Mouse (Mus musculus): ENCODE measurements around the gene Bend3. TPM values are rescaled to one million over a fixed set of nuclear protein-coding genes. Genes with fewer than 3 reads are reported as not detected.
A peak's percentile ranks its signal among the peaks of the same experiment; 100 is the strongest.
"Not testable (repeated sequence)": the region's sequence is repeated elsewhere in the genome, so short reads cannot be mapped to it uniquely, and the experiment has no call there.

The Bend3 gene
- polyA plus RNA-seq, 1 experiment from 2014 or later = 5.8 TPM

DNA sequence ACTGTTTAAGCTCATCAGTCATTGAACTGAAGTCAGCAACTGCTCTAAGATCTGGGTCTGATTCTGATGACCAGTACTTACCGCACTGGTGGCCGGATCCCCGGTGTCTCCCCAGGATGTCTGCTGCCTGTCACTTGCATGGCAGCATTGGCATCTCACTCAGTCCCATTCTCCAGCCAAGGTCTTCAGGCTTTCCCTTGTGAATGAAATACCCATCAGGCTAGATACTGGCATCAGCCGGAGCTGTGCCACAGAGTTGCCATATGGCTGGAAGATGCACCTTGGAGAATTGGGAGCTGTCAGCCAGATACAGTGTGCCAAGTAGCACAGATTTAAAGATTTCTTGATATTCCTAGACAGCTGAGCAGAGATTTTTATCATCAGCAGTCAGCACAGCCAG lies 24.0 kb downstream of the Bend3 start:
- H3K4me3 ChIP-seq (replicated peaks) = no peak overlapping the region
- H3K9me3 ChIP-seq = no peaks in the 10 kb centered on the region
- H3K27me3 ChIP-seq = no peaks in the 10 kb centered on the region
- peaks cover 91% of the 10 kb centered on the region for H3K36me3 ChIP-seq
- no peak overlapping the region for H3K9ac ChIP-seq (replicated peaks)
- no peaks in the 10 kb centered on the region for H3K4me1 ChIP-seq (replicated peaks)
- 99% methylated on average over 4 of the region's 4 CpGs for WGBS
- no peak overlapping the region for H3K27ac ChIP-seq
- no peak for ATAC-seq (ENCODE audit: insufficient number of reproducible peaks, insufficient read depth, low FRiP score, low TSS enrichment, low read depth)
- H3K4me2 ChIP-seq = no peak overlapping the region

DNA sequence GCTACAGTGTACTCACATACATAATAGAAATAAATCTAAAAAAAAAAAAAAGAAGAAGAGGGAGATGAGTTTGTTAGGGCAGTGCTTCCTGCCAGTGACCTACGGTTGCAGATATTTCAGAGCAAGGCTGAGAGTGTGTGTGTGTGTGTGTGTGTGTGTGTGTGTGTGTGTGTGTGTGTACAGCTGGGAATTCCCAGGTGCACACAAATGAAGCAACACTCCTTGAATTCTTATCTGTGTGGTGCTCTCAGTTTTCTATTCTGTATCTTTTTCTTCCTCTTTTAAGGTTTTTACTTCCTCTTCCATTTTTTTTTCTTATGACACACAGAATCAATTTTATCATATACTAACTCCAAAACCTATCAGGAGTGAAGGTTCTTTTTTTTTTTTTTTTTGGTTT lies 25.7 kb downstream of the Bend3 start:
- Histone ChIP-seq H3K4me2 (no peak overlapping the region), H3K27ac (no peak overlapping the region), H3K4me1 (replicated peaks) (no peaks in the 10 kb centered on the region), H3K9me3 (no peaks in the 10 kb centered on the region), H3K9ac (replicated peaks) (no peak overlapping the region), H3K36me3 (peaks cover 82% of the 10 kb centered on the region), H3K27me3 (no peaks in the 10 kb centered on the region), H3K4me3 (replicated peaks) (no peak overlapping the region)
- ATAC-seq (ENCODE audit: insufficient number of reproducible peaks, insufficient read depth, low FRiP score, low TSS enrichment, low read depth) = no peak
- 71% methylated on average over 1 of the region's 1 CpGs for WGBS

DNA sequence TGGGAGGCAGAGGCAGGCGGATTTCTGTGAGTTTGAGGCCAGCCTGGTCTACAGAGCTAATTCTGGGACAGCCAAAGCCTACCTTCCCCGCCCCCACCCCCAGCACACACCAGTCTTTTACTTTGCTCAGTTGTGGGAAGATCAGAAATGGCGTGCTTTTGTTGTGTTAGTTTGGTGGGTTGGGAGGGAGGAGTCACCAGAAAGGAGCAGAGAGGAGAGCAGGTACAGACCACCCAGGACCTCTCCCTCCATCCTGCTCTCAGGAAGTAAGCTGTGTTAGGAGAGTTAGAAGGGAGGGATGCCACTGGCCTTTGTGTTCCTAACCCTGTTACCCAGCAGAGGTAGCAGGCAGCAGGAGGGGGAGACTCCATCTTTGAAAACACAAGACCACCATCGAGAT lies 28.4 kb downstream of the Bend3 start:
- whole genome bisulfite sequencing = 81% methylated on average over 4 of the region's 4 CpGs
- no peak overlapping the region for H3K9ac ChIP-seq (replicated peaks)
- no peak overlapping the region for H3K27ac ChIP-seq
- H3K36me3 ChIP-seq = peaks cover 84% of the 10 kb centered on the region
- H3K4me1 ChIP-seq (replicated peaks) = no peaks in the 10 kb centered on the region
- H3K4me3 ChIP-seq (replicated peaks) = no peak overlapping the region
- ATAC-seq (ENCODE audit: insufficient number of reproducible peaks, insufficient read depth, low FRiP score, low TSS enrichment, low read depth) = no peak
- no peak overlapping the region for H3K4me2 ChIP-seq
- no peaks in the 10 kb centered on the region for H3K9me3 ChIP-seq
- no peaks in the 10 kb centered on the region for H3K27me3 ChIP-seq

DNA sequence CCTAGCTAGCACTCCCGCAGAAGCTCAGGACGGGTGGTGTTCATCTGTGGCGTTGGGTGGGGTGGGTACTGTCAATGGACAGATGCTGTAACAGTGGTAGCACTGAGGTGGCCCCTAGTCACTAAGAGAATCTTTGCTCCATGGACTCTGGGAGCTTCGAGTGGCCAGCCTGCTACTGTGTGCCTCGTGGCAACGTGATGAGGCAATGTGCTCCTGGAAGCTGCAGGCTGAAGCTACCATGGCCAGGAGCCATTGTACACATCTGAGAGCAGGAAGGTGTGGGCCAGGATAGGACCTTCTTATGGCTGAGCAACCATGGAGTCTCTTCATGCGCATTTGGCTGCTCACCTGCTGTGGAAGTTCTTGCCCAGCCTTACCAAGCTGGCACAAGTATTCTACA lies 30.6 kb downstream of the Bend3 start:
- Histone ChIP-seq H3K27ac (no peak overlapping the region), H3K9me3 (no peaks in the 10 kb centered on the region), H3K9ac (replicated peaks) (no peak overlapping the region), H3K27me3 (no peaks in the 10 kb centered on the region), H3K4me3 (replicated peaks) (no peak overlapping the region), H3K4me2 (no peak overlapping the region), H3K36me3 (peaks cover 83% of the 10 kb centered on the region), H3K4me1 (replicated peaks) (no peaks in the 10 kb centered on the region)
- ATAC-seq (ENCODE audit: insufficient number of reproducible peaks, insufficient read depth, low FRiP score, low TSS enrichment, low read depth) = no peak
- 95% methylated on average over 7 of the region's 7 CpGs for WGBS

DNA sequence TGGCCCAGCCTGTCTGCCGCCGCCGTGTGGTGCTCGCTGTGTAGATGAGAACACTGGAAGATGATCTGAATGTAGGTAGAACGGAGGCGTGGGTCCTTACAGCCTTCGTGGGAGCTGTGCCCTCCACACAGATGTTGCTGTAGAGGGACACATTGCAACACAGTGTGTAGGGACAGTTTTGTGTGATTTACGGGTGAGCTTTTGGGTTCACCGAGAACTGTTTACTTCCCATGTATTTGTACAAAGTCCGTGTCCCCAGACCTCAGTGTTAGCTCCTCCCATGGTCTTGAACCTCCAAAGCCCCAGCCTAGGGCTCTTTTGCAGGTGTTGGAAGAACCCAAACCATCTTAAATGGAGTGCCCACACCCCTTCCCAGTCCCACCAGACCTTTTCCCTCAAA lies 34.3 kb downstream of the Bend3 start:
- ATAC-seq (ENCODE audit: insufficient number of reproducible peaks, insufficient read depth, low FRiP score, low TSS enrichment, low read depth) = no peak
- Histone ChIP-seq H3K4me2 (no peak overlapping the region), H3K27ac (no peak overlapping the region), H3K9me3 (no peaks in the 10 kb centered on the region), H3K9ac (replicated peaks) (no peak overlapping the region), H3K4me1 (replicated peaks) (peaks cover 4% of the 10 kb centered on the region; the same call in 1 of the 2 replicates), H3K27me3 (no peaks in the 10 kb centered on the region), H3K36me3 (peaks cover 66% of the 10 kb centered on the region), H3K4me3 (replicated peaks) (no peak overlapping the region)
- WGBS = 92% methylated on average over 10 of the region's 10 CpGs

DNA sequence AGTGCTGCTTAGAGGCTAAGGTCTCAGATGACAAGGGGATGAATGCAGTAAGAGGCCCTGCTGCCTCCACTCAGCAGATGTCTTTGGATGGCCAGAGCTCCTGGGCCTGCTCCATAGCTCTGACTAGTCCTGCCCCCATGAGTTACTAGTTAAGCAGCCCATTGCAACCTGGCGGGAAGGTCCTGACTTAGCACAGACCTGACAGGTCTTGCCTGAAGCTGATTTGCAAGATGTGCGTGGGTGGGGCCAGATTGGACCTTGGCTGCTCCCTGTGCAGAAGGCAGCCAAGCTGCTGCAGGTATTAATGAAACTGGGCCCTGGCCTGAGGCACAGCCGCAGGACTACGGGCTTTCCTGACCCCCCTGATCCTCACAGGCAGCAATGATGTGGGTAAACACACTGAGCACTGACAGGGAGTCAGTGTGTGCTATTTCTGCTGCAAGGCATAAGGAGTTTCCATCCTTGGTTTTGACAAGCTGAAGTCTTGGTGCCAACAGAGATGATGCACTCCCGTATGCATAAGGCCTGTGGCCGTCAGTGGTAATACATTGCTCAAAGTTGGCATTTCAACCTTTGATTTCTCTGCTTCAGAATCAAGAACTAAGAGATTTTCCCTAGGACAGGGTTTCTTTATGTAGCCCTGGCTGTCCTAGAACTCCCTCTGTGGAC lies 38.5 kb downstream of the Bend3 start:
- no peak overlapping the region for H3K4me2 ChIP-seq
- H3K9me3 ChIP-seq = no peaks in the 10 kb centered on the region
- no peak for ATAC-seq (ENCODE audit: insufficient number of reproducible peaks, insufficient read depth, low FRiP score, low TSS enrichment, low read depth)
- peaks cover 33% of the 10 kb centered on the region for H3K36me3 ChIP-seq
- H3K27me3 ChIP-seq = no peaks in the 10 kb centered on the region
- H3K4me1 ChIP-seq (replicated peaks) = peaks cover 4% of the 10 kb centered on the region; the same call in 1 of the 2 replicates
- no peak overlapping the region for H3K4me3 ChIP-seq (replicated peaks)
- H3K9ac ChIP-seq (replicated peaks) = no peak overlapping the region
- no peak overlapping the region for H3K27ac ChIP-seq
- WGBS = 64% methylated on average over 6 of the region's 6 CpGs

DNA sequence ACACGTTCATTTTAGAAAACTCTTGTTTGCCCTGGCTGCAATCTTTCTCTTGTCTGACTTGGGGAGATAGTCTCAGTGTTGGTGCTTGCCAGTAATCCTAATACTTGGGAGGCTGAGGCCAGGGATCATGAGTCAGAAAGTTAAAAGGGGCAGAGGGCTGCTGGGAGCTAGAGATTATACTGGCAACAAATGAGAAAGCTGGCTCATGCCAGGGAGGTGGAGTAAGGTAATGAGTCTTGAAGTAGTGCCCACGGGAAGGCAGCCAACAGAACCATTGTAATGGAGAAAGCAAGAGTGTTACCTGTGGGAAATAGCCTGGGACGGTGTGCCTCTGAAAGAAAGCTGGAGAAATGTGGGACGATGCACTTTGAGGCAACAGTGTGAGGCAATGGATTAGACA lies 39.2 kb downstream of the Bend3 start:
- Histone ChIP-seq H3K9ac (replicated peaks) (no peak overlapping the region), H3K4me1 (replicated peaks) (peaks cover 4% of the 10 kb centered on the region; the same call in 1 of the 2 replicates), H3K4me2 (no peak overlapping the region), H3K4me3 (replicated peaks) (no peak overlapping the region), H3K27ac (peak overlapping the region; percentile 54; the same call in 1 of the 2 replicates), H3K36me3 (peaks cover 28% of the 10 kb centered on the region), H3K27me3 (no peaks in the 10 kb centered on the region), H3K9me3 (no peaks in the 10 kb centered on the region)
- ATAC-seq (ENCODE audit: insufficient number of reproducible peaks, insufficient read depth, low FRiP score, low TSS enrichment, low read depth) = no peak
- WGBS = 68% methylated on average over 4 of the region's 4 CpGs

DNA sequence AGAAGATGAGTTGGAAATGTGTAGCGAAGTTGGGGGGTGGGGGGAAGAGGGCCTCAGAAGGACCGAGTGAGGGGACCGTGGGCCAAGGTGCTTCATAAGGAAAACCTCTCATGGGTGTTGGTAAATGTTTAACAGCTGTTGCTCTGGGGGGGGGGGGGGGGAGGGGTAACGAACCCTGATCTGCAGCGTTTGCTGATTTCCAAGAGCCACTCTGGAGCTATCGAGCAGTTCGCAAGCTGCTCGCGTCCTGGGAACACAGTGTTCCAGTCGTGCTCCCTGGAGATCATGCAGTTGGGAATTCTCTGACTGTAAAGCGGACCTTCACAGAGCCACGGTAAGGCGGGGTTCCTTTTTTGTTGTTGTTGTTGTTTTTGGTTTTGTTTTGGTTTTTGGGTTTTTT lies 39.7 kb downstream of the Bend3 start:
- Histone ChIP-seq H3K9me3 (no peaks in the 10 kb centered on the region), H3K4me2 (no peak overlapping the region), H3K36me3 (peaks cover 23% of the 10 kb centered on the region), H3K27me3 (no peaks in the 10 kb centered on the region), H3K9ac (replicated peaks) (no peak overlapping the region), H3K4me1 (replicated peaks) (peaks cover 4% of the 10 kb centered on the region; the same call in 1 of the 2 replicates), H3K4me3 (replicated peaks) (no peak overlapping the region), H3K27ac (no peak overlapping the region)
- WGBS = 66% methylated on average over 12 of the region's 13 CpGs
- ATAC-seq (ENCODE audit: insufficient number of reproducible peaks, insufficient read depth, low FRiP score, low TSS enrichment, low read depth) = no peak

DNA sequence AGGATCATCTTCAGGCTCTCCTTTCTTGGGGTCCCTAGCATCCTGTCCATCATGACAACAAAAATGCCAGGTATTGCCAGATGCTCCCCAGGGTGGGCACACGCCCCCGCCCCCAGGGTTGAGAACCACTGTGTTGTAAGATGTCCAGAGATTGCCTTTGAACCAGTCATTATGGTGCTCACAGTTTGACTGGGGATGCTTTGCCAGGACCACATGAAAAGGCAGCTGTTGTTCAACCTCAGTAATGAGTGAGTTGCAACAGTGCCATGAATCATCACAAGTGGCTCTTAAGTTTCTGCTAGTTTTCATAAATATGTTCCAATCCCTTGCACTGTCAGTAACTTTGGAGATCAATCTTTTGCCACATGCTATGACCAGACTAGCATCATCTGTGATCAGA lies 41.3 kb downstream of the Bend3 start:
- Histone ChIP-seq H3K27ac (no peak overlapping the region), H3K9me3 (no peaks in the 10 kb centered on the region), H3K4me1 (replicated peaks) (peaks cover 4% of the 10 kb centered on the region; the same call in 1 of the 2 replicates), H3K4me2 (no peak overlapping the region), H3K27me3 (no peaks in the 10 kb centered on the region), H3K9ac (replicated peaks) (no peak overlapping the region), H3K36me3 (peaks cover 16% of the 10 kb centered on the region), H3K4me3 (replicated peaks) (no peak overlapping the region)
- 91% methylated on average over 2 of the region's 2 CpGs for WGBS
- ATAC-seq (ENCODE audit: insufficient number of reproducible peaks, insufficient read depth, low FRiP score, low TSS enrichment, low read depth) = no peak

DNA sequence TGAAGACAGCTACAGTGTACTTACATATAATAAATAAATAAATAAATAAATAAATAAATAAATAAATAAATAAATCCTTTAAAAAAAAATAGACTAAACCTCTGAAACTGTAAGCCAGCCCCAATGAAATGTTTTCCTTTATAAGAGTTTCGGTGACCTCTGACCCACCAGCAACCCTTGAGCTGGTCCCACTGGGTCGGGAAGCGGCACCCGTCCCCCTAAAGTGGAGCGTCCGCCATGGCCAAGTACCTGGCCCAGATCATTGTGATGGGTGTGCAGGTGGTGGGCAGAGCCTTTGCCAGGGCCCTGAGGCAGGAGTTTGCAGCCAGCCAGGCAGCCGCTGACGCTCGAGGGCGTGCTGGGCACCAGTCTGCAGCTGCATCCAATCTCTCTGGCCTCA lies 45.3 kb downstream of the Bend3 start, which contains the start of gene Gm9803:
Gene Gm9803 (plus strand): TSS at position 154 of the 400 bp plus-strand sequence.
- peaks cover 42% of the 10 kb centered on the region for H3K36me3 ChIP-seq
- H3K9me3 ChIP-seq; H3K4me3 ChIP-seq (replicated peaks); H3K27me3 ChIP-seq; H3K4me2 ChIP-seq; ATAC-seq (ENCODE audit: insufficient number of reproducible peaks, insufficient read depth, low FRiP score, low TSS enrichment, low read depth); H3K27ac ChIP-seq; H3K9ac ChIP-seq (replicated peaks); H3K4me1 ChIP-seq (replicated peaks): not testable (repeated sequence)
- 94% methylated on average over 10 of the region's 10 CpGs for WGBS

DNA sequence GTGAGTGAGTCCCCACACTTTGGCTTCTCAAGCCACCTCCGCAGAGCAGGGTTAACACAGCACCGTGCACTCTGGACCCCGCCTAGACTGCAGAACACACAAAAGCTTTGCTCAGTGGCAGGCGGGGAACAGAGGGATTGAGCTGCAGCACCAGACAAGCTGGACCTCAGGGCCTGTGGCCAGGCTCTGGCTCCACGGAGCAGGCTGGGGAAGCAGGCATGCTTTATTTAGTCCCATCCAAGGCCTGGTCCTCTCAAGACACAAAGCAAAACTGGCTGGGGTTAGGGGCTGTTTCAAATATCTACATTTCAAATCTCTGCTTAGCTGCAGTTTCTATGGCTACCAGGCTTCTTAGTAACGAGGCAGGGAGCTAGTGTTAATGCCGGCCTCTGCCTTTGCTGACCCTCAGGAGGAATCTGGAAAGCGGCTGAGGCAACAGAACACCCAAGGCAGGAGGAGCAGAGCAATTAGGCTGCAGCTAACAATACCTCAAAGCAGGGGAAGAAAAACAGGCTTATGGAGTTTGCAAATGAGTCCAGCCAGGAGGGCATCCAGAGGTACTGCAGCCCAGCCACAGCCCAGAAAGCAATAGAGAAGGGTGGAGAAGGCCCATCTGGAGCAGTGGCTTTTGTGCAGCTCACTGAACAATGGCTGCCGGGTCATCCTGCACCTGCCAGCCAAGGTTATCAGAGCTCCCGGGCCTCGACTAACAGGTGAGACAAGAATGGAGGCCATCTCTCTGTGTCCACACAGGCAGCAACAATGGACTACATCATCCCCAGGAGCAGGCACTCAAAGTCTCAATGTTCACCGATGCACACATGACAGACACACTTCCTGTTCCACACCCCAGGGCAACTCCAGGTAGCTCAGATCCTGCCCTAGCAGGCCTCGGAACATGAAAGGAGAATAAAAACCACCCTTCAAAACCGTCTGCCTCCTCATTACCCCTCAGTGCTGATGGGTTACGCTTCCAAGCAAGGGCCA lies 48.9 kb downstream of the Bend3 start:
- Histone ChIP-seq H3K9ac (replicated peaks) (0 out of 2 replicates have a peak overlapping the region, but pooled peaks have one; percentile 14), H3K27ac (peak overlapping the region; percentile 76), H3K9me3 (no peaks in the 10 kb centered on the region), H3K4me2 (no peak overlapping the region), H3K36me3 (peaks cover 77% of the 10 kb centered on the region), H3K27me3 (no peaks in the 10 kb centered on the region), H3K4me1 (replicated peaks) (peaks cover 6% of the 10 kb centered on the region), H3K4me3 (replicated peaks) (no peak overlapping the region)
- WGBS = 53% methylated on average over 15 of the region's 15 CpGs
- ATAC-seq (ENCODE audit: insufficient number of reproducible peaks, insufficient read depth, low FRiP score, low TSS enrichment, low read depth) = no peak

Data from limb, embryonic 12.5 days (tissue).